Mouse (Mus musculus) cerebellum, postnatal 14 days (tissue): Measurements from ENCODE around the gene Galnt18.

Experiments used
- DNase-seq, 2 experiments: peaks; one replicate each; pipeline ENCODE4 v3.0.0; 2021; ENCODE audit warnings: mixed read lengths in 2 of 2

The Galnt18 gene

GRCm38 (mm10) chr7:111779504-111780242 is at the start of gene Galnt18:
Gene Galnt18 (minus strand): TSS chr7:111779977.
- peak; percentile 93 to 96 for DNase-seq

DNA sequence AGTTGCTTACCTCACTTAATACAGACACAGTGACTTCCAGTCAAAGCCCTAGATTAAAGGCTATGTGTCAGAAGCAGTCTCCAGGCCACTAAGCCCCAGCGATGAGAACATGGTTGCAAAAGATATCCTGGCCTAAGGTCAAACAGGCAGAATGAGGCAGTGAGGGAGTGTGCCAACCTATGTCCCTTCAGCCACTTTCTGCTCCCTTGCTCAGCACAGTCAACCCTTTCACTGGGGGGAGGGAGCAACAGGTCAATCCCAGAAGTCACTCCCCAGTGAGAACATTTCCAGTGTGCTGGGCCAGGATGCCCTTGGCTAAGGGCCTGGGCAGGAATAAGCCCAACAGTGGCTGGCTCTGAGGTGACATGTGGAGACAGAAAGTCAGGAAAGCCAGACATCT is 47.6 kb upstream of the Galnt18 start:
- no peak for DNase-seq

- DNase-seq = no peak
These were observed 33.3 kb upstream of the Galnt18 start for GRCm38 (mm10) chr7:111813093-111813492.

- no peak for DNase-seq
These were observed 31.3 kb upstream of the Galnt18 start for GRCm38 (mm10) chr7:111811036-111811435.

DNA sequence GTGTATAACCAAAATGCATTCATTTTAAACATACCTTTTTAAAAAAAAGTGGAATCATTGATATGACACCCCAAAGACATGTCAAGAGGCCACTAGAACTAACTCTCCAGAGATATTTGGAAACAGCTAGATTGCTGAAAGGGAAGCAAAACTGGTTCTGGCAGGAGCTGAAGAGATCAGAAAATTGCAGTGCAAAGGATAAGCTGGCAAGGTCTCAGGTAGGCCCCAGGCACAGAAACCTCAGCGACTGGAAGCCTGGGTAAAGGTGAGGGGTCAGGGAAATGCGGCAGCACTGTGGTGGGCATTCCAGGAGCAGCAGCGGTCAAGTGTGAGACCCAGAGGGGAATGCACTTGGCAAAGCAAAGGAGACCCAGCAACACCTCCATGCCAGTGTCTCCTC is 30.0 kb upstream of the Galnt18 start:
- DNase-seq = no peak

DNA sequence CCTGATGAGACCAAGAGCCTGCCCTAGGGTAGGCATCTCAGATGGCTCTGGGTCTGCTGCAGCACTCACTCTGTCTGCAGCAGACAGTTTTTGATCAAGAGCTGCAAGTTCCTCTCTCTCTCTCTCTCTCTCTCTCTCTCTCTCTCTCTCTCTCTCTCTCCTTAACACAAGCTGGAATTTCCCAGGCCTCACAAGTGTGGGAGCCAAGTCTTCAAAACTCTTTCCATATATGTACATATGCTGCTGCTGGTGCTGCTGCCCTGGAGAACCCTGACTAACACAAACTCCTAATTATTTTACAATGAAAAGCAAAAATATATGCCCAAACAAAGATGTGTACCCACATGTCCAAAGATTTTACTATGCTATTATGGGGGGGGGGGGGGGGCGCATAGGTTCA is 26.3 kb upstream of the Galnt18 start:
- DNase-seq = no peak

GRCm38 (mm10) chr7:111804646-111805045 is 24.9 kb upstream of the Galnt18 start:
- DNase-seq = no peak

DNA sequence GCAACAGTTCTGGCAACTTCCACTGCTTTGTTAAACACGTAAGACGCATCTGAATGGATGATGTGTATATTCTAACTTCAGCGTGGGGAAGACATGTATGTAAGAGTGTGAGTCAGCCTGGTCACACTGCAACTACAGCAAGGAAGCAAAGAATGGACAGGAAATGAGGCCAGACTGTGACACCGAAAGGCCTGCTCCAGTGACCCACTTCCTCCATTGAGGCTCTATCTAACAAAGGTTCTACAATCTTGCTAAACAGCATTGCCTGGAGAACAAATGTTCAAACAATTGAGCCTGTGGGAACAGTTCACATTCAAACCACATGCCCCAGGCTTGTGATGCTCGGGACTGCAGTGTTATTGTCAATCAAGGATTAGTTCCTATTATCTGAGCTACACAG is 21.0 kb upstream of the Galnt18 start:
- no peak for DNase-seq

- DNase-seq = no peak
These were observed 20.3 kb upstream of the Galnt18 start for GRCm38 (mm10) chr7:111800120-111800519.

DNA sequence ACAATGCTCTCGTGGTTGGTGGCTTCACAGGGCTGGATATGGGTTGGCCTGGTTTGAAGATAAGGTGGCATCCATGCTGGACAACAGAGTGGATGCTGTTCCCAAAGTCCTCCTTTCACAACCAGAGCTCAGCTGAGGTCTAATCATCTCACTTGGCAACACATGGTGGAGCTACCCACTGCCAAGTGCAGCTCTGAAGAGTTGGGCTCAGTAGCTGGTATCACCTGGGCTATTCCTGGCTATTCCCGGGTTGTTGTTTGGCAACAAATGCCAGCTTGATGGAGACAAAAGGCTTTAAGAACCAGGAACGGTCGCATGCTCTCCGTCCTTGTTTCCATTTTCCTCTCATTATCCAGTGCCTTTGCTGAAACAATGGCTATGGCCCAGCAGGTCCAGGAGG is 19.2 kb upstream of the Galnt18 start:
- peak in 1 of 2 experiments; percentile 25 for DNase-seq

- no peak for DNase-seq
These were observed 17.7 kb upstream of the Galnt18 start for GRCm38 (mm10) chr7:111797337-111798010.

DNA sequence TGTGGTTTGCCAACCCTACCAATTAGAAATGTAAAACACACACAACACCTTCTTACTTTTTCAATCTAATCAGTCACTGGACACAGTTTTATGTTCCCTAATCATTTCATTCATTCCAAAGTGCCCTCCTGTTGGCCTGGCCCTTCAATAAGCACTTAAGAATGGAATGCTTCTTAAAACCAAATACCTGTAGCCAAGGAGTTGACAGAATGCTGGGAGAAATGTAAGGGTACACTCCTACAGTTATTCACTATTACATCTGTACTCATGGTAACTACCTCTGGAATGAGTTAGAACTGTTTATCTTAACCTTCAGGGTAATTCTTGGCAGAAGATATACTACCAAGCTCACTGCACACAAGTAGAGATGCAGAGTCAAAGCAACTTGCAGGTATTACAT is 15.3 kb upstream of the Galnt18 start:
- DNase-seq = no peak

DNA sequence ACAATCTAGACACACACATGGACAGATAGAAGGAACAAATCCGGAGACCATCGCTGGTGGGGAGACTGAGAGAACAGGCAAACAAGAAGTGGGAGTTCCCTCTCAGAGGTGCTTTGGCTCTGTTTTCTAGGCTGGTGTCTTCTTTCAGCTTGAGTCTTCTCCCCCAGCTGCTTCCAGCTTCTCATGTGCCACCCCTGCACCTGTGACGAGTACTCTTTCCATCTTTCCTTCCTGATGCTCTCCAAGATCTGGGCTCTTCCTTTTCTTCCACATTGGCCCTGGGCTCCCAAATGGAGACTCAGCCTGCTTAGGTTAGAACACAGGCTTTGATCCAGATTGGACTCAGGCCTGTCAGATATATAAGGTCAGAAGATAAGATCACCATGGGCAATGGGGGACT is 12.4 kb upstream of the Galnt18 start:
- no peak for DNase-seq

- DNase-seq = no peak
These were observed 11.6 kb upstream of the Galnt18 start for GRCm38 (mm10) chr7:111791347-111791746.

DNA sequence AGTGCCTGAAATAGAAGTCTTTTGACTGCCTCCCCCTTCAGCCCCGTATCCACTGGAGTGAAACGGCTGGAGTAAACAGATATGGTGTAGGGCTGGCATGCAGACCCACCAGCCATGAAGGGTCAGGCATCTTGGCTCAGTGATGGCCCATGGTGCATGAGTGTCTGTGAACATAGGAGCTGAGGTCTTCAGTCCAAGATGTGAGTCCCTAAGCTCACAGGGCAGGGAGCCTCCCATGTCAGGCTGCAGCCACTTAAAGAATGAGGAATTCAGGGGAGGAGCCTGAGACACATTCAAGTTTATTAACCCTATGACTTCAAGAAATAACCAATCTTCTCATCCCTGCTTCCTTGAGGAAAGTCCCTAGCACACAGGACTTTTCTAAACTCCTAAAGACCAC is 8.1 kb upstream of the Galnt18 start:
- no peak for DNase-seq

- peak; percentile 43 to 49 for DNase-seq
These were observed 5.7 kb upstream of the Galnt18 start for GRCm38 (mm10) chr7:111785478-111785877.

- DNase-seq = peak; percentile 84 to 87
These were observed 2.3 kb upstream of the Galnt18 start for GRCm38 (mm10) chr7:111782126-111782525.

DNA sequence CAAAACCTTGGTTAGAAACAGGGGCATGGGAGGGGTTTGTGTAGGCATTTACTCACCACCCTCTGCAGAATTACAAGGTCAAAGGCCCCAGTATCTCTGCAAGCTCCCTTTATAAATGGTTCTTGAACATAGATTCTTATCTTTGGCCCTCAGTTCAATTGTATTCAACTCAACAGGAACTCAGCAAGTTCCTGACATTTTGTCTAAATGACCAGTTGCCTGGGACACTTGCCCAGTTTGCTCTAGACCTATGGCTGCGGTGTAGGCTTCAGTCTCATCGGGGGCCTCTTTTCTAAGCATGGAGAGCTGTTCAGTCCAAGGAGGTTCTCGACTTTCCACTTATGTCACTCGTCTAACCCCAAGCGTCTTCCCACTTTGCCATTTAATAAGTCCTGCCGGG is 1.5 kb upstream of the Galnt18 start:
- no peak for DNase-seq

- peak; percentile 31 to 35 for DNase-seq
These were observed 831 bp downstream of the Galnt18 start for GRCm38 (mm10) chr7:111778789-111779503.

- no peak for DNase-seq
These were observed 1.6 kb downstream of the Galnt18 start for GRCm38 (mm10) chr7:111778212-111778611.

- no peak for DNase-seq
These were observed 2.6 kb downstream of the Galnt18 start for GRCm38 (mm10) chr7:111777186-111777585.

DNA sequence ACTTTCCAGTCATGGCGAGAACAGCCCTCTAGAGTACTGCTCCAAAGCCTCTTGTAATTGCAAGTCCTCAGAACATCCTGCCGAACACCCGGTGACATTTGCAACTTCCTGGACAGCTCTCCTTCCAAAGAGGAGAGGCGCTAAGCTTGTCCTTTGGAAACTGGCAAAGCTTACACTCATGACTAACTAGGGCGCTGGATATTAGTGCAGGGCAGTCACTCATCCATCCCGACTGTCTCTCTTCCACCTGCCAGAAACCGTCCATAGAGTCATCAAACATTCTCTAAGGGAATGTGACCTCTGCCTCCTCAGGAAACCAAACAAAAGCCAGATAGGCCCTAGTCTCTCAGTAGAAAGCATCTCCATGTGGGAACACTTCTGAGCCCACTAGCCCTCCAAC is 3.6 kb downstream of the Galnt18 start:
- no peak for DNase-seq

- DNase-seq = no peak
These were observed 7.4 kb downstream of the Galnt18 start for GRCm38 (mm10) chr7:111772398-111772797.

DNA sequence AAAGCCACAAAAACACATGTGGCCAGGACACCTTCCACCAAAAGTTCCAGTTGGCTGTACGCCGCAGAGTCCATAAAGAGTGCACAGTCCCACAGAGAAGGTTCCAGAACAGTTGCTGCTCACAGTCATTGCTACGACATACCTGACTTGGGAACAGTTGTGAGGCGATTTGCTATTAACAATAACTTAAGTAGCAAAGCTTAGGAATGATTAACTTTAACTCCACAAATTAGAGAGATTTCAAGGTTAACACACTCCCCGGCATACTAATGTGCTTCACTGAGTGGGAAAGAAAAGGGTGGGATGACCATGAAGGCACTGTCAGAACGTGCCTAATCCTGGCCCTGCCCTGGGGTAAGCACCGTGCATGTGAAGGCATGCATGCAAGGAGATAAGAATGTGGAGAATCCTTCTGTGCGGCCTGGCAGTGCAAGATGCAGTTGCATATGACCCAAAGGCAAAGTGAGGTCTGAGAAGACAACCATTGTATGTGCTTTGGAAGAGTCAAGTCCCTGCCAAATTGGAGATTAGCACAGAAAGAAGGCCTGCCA is 8.5 kb downstream of the Galnt18 start:
- no peak for DNase-seq
